In the genomic region with DNA sequence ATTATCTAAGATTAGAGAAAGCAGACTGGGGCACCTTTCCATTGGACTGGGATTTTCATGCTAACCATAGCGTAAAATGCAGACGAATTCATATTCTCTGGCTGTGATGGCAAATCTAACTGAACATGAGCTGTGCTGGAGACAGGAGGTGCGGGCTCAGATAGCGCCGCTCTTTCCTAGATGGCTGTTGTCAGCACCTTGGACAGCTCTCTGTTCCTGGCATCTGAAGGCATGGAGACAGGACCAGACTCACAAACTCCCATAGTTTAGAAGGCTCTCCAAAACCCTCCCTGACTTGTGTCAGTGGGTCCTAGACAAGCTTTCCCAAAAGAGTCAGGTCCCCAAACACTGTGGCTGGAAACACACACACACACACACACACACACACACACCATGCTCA, we compare ENCODE assay signal across 9 mouse cellular contexts. TPM values are rescaled to one million over a fixed set of nuclear protein-coding genes. Genes with fewer than 3 reads are reported as not detected.
A peak's percentile ranks its signal among the peaks of the same experiment; 100 is the strongest.
DNase-seq lines count a peak whose midpoint lies in the region; ATAC-seq and TF ChIP-seq lines count a peak whose summit lies in the region.
"Had no signal": no experiment of that assay in that cellular context is flagged by ENCODE, and none has a peak within 500 bp of the region (broad histone marks: within the 10 kb centered on the region; RNA-seq: fewer than 3 reads in every experiment).

No protein-coding gene starts in this region.

- no peaks in the 10 kb centered on the region for H3K36me3 ChIP-seq in intestine, postnatal 0 days (ENCODE audit: control insufficient read depth, insufficient read depth)
- H3K36me3 ChIP-seq: neural tube, embryonic 12.5 days had no signal

- H3K4me1 ChIP-seq in intestine, postnatal 0 days (replicated peaks; ENCODE audit: control insufficient read depth, insufficient read depth, low read length): no peaks in the 10 kb centered on the region
- H3K4me1 ChIP-seq: neural tube, embryonic 12.5 days had no signal

- 27% methylated on average over 5 of the region's 5 CpGs for WGBS in intestine, postnatal 0 days

- no peaks in the 10 kb centered on the region for H3K9me3 ChIP-seq in intestine, postnatal 0 days (ENCODE audit: control insufficient read depth)
- H3K9me3 ChIP-seq: neural tube, embryonic 12.5 days had no signal

- H3K4me2 ChIP-seq in intestine, postnatal 0 days (replicated peaks; ENCODE audit: low read depth): no peak overlapping the region
- H3K4me2 ChIP-seq: neural tube, embryonic 12.5 days had no signal

- DNase-seq in layer of hippocampus, postnatal 10 days (ENCODE audit: low spot score in 2 of 2): peak; percentile 49 to 58
- DNase-seq in layer of hippocampus, adult 2 months (ENCODE audit: low spot score in 2 of 2): no peak
- peak; percentile 13 to 65 for DNase-seq in adrenal gland, adult (ENCODE audit: inconsistent age in 2 of 2, low spot score in 1 of 2)
- DNase-seq in embryo, embryonic 10 days (ENCODE audit: low spot score): peak; percentile 87
- DNase-seq in lung, postnatal 36 days: peak; percentile 19
- DNase-seq in left cerebral cortex, adult 8-10 months (ENCODE audit: low spot score in 2 of 2): no peak
- no peak for DNase-seq in MN1 (ENCODE audit: low spot score)

- no peak overlapping the region for H3K27ac ChIP-seq in layer of hippocampus, adult 2 months
- no peak overlapping the region for H3K27ac ChIP-seq in intestine, postnatal 0 days (ENCODE audit: low read depth, low read length)
- H3K27ac ChIP-seq: neural tube, embryonic 12.5 days had no signal

- no peak for ATAC-seq in intestine, postnatal 0 days

- no peak overlapping the region for H3K9ac ChIP-seq in intestine, postnatal 0 days (ENCODE audit: low read depth, low read length)
- H3K9ac ChIP-seq: neural tube, embryonic 12.5 days had no signal

- TF ChIP-seq CTCF in layer of hippocampus, adult 2 months (conservative IDR thresholded peaks at IDR 0.05): no peak
- no peak for TF ChIP-seq CTCF in intestine, postnatal 0 days (IDR thresholded peaks at IDR 0.05; ENCODE audit: low read depth)

- no peaks in the 10 kb centered on the region for H3K27me3 ChIP-seq in intestine, postnatal 0 days (replicated peaks; ENCODE audit: control insufficient read depth, insufficient read depth, low read length)
- H3K27me3 ChIP-seq: neural tube, embryonic 12.5 days had no signal

- no peak overlapping the region for H3K4me3 ChIP-seq in layer of hippocampus, adult 2 months
- no peak overlapping the region for H3K4me3 ChIP-seq in intestine, postnatal 0 days (ENCODE audit: low read depth, low read length)
- H3K4me3 ChIP-seq: neural tube, embryonic 12.5 days had no signal

RNA-seq across cellular contexts. Expression of gene Tmem132c, which starts 49.7 kb away (rescaled TPM):
- total RNA-seq in layer of hippocampus, postnatal 10 days (2021): 1 to 10 TPM; 7.1 to 7.5 TPM
- 1 to 10 TPM; 3.7 to 3.8 TPM for total RNA-seq in layer of hippocampus, adult 2 months (2021)
- 1 to 10 TPM; 5.6 to 6.3 (median 6.2) TPM for total RNA-seq in left cerebral cortex, adult 8-10 months (2022)
- polyA plus RNA-seq in intestine, postnatal 0 days (2015; fragmentation: Nextera tagmentation; extraction: Ambion mirVana): 0.07 and 0.18 TPM in 2 replicates

Comparison
In these comparisons a context has a peak if more than half of its experiments do, and no peak if none do; other contexts are left out.
1. DNase-seq: peak in layer of hippocampus, postnatal 10 days (2 of 2), adrenal gland, adult (2 of 2), embryo, embryonic 10 days (single experiment) and lung, postnatal 36 days (single experiment); none in layer of hippocampus, adult 2 months (0 of 2), left cerebral cortex, adult 8-10 months (0 of 2) and MN1 (single experiment).